Mouse (Mus musculus) right cerebral cortex, adult 2 months (tissue): Measurements from ENCODE around the gene Gm4847.

Source experiments
- DNase-seq, 2 experiments: peaks; one replicate each; pipeline ENCODE4 v3.0.0; 2021 to 2022; ENCODE audit warnings: low spot score in 2 of 2

Gene Gm4847

GRCm38 (mm10) chr1:166647593-166647992 lies at the start of gene Gm4847:
Gene Gm4847, minus strand, starts transcription at chr1:166647693.
- no peak for DNase-seq

GRCm38 (mm10) chr1:166681745-166682144 lies 34.3 kb upstream of the Gm4847 start, which contains the start of gene Fmo9:
Gene Fmo9, minus strand, starts transcription at chr1:166681845.
- no peak for DNase-seq

- no peak for DNase-seq
These were observed 21.8 kb upstream of the Gm4847 start for GRCm38 (mm10) chr1:166669264-166669663.

- no peak for DNase-seq
These were observed 13.3 kb upstream of the Gm4847 start for GRCm38 (mm10) chr1:166660800-166661199.
